Comparison of ENCODE assay signal across 16 mouse cellular contexts in genomic region chr2:121582809-121583376, GRCm38 (mm10).
DNase-seq lines count a peak whose midpoint lies in the region; ATAC-seq and TF ChIP-seq lines count a peak whose summit lies in the region.
"Had no signal": no experiment of that assay in that cellular context is flagged by ENCODE, and none has a peak within 500 bp of the region (broad histone marks: within the 10 kb centered on the region; RNA-seq: fewer than 3 reads in every experiment).

No protein-coding gene starts in this region.

- H3K9me3 ChIP-seq in forebrain, embryonic 16.5 days (ENCODE audit: control insufficient read depth, low read length), result no peaks in the 10 kb centered on the region
- H3K9me3 ChIP-seq in forebrain, embryonic 11.5 days (ENCODE audit: control insufficient read depth, low read length), result no peaks in the 10 kb centered on the region
- no peaks in the 10 kb centered on the region for H3K9me3 ChIP-seq in hindbrain, embryonic 15.5 days
- no peaks in the 10 kb centered on the region for H3K9me3 ChIP-seq in hindbrain, embryonic 11.5 days (ENCODE audit: control insufficient read depth, low read length)
- H3K9me3 ChIP-seq in midbrain, postnatal 0 days (ENCODE audit: low read length), result no peaks in the 10 kb centered on the region
- no peaks in the 10 kb centered on the region for H3K9me3 ChIP-seq in midbrain, embryonic 10.5 days (replicated peaks)
- H3K9me3 ChIP-seq: neural tube, embryonic 15.5 days; stomach, embryonic 15.5 days had no signal

- TF ChIP-seq POLR2A in thymus, adult 2 months (IDR thresholded peaks at IDR 0.05; ENCODE audit: control insufficient read depth, extremely low read depth, insufficient read depth, low read length, poor library complexity), result no peak

- peaks cover 19% of the 10 kb centered on the region for H3K4me1 ChIP-seq in forebrain, embryonic 16.5 days (replicated peaks; ENCODE audit: control insufficient read depth, insufficient read depth, low read length)
- no peaks in the 10 kb centered on the region; the same call in 1 of the 2 replicates for H3K4me1 ChIP-seq in forebrain, embryonic 11.5 days (replicated peaks; ENCODE audit: control insufficient read depth, insufficient read depth, low read length)
- H3K4me1 ChIP-seq in hindbrain, embryonic 15.5 days (replicated peaks), result peaks cover 16% of the 10 kb centered on the region
- H3K4me1 ChIP-seq in hindbrain, embryonic 11.5 days (replicated peaks; ENCODE audit: control insufficient read depth, insufficient read depth, low read length), result no peaks in the 10 kb centered on the region
- peaks cover 2% of the 10 kb centered on the region; the same call in 1 of the 2 replicates for H3K4me1 ChIP-seq in midbrain, postnatal 0 days (ENCODE audit: insufficient read depth, low read length)
- peaks cover 11% of the 10 kb centered on the region for H3K4me1 ChIP-seq in midbrain, embryonic 10.5 days
- H3K4me1 ChIP-seq in thymus, adult 2 months (replicated peaks; ENCODE audit: control insufficient read depth, insufficient read depth, low read length), result no peaks in the 10 kb centered on the region

- no peak for TF ChIP-seq CTCF in midbrain, postnatal 0 days (IDR thresholded peaks at IDR 0.05)
- no peak for TF ChIP-seq CTCF in thymus, adult 2 months (IDR thresholded peaks at IDR 0.05; ENCODE audit: borderline replicate concordance, control insufficient read depth, extremely low read depth, insufficient read depth, low read length, poor library complexity)

- H3K27ac ChIP-seq in forebrain, embryonic 16.5 days (ENCODE audit: low read length), result no peak overlapping the region; the same call in 1 of the 2 replicates
- H3K27ac ChIP-seq in forebrain, embryonic 11.5 days (ENCODE audit: low read depth, low read length), result no peak overlapping the region
- H3K27ac ChIP-seq in hindbrain, embryonic 15.5 days (replicated peaks), result peak overlapping the region; percentile 23
- H3K27ac ChIP-seq in hindbrain, embryonic 11.5 days (ENCODE audit: low read depth, low read length), result no peak overlapping the region
- no peak overlapping the region for H3K27ac ChIP-seq in midbrain, postnatal 0 days (ENCODE audit: low read depth, low read length)
- H3K27ac ChIP-seq in midbrain, embryonic 10.5 days (replicated peaks), result no peak overlapping the region
- no peak overlapping the region for H3K27ac ChIP-seq in thymus, adult 2 months (ENCODE audit: control insufficient read depth, insufficient read depth, low read length)
- H3K27ac ChIP-seq: kidney, postnatal 0 days; neural tube, embryonic 15.5 days; stomach, embryonic 15.5 days had no signal

- 0 out of 2 replicates have a peak, but pooled peaks have one; percentile 38 for ATAC-seq in forebrain, embryonic 16.5 days
- ATAC-seq in forebrain, embryonic 11.5 days (replicated peaks; ENCODE audit: low FRiP score), result no peak
- no peak for ATAC-seq in hindbrain, embryonic 15.5 days (ENCODE audit: low FRiP score, low read depth)
- ATAC-seq in hindbrain, embryonic 11.5 days (ENCODE audit: low FRiP score), result no peak
- ATAC-seq in midbrain, postnatal 0 days (ENCODE audit: low FRiP score), result no peak
- ATAC-seq: intestine, postnatal 0 days had no signal

- no peaks in the 10 kb centered on the region for H3K36me3 ChIP-seq in forebrain, embryonic 16.5 days (ENCODE audit: control insufficient read depth, insufficient read depth)
- H3K36me3 ChIP-seq in forebrain, embryonic 11.5 days (ENCODE audit: control insufficient read depth, insufficient read depth, low read length), result no peaks in the 10 kb centered on the region
- no peaks in the 10 kb centered on the region for H3K36me3 ChIP-seq in hindbrain, embryonic 15.5 days
- H3K36me3 ChIP-seq in hindbrain, embryonic 11.5 days (ENCODE audit: control insufficient read depth, insufficient read depth, low read length), result no peaks in the 10 kb centered on the region
- H3K36me3 ChIP-seq in midbrain, postnatal 0 days (ENCODE audit: insufficient read depth, low read length), result no peaks in the 10 kb centered on the region
- no peaks in the 10 kb centered on the region for H3K36me3 ChIP-seq in midbrain, embryonic 10.5 days
- H3K36me3 ChIP-seq in thymus, adult 2 months (ENCODE audit: control insufficient read depth, insufficient read depth, low read length), result no peaks in the 10 kb centered on the region
- H3K36me3 ChIP-seq: neural tube, embryonic 15.5 days; stomach, embryonic 15.5 days had no signal

- 62% methylated on average over 13 of the region's 13 CpGs for WGBS in forebrain, embryonic 16.5 days
- WGBS in forebrain, embryonic 11.5 days, result 86% methylated on average over 13 of the region's 13 CpGs
- WGBS in hindbrain, embryonic 15.5 days, result 54% methylated on average over 13 of the region's 13 CpGs
- 89% methylated on average over 13 of the region's 13 CpGs for WGBS in hindbrain, embryonic 11.5 days
- WGBS in midbrain, postnatal 0 days, result 74% methylated on average over 13 of the region's 13 CpGs
- WGBS in midbrain, embryonic 10.5 days, result 90% methylated on average over 13 of the region's 13 CpGs
- WGBS in thymus, adult 2 months, result 91% methylated on average over 13 of the region's 13 CpGs

- H3K4me3 ChIP-seq in forebrain, embryonic 16.5 days (replicated peaks; ENCODE audit: low read length), result no peak overlapping the region
- H3K4me3 ChIP-seq in forebrain, embryonic 11.5 days (ENCODE audit: low read depth, low read length), result no peak overlapping the region
- no peak overlapping the region for H3K4me3 ChIP-seq in hindbrain, embryonic 15.5 days
- no peak overlapping the region for H3K4me3 ChIP-seq in hindbrain, embryonic 11.5 days (ENCODE audit: low read depth, low read length)
- H3K4me3 ChIP-seq in midbrain, postnatal 0 days (ENCODE audit: low read depth, low read length), result no peak overlapping the region
- no peak overlapping the region for H3K4me3 ChIP-seq in midbrain, embryonic 10.5 days
- H3K4me3 ChIP-seq in thymus, adult 2 months (ENCODE audit: control insufficient read depth, insufficient read depth, low read length), result no peak overlapping the region
- H3K4me3 ChIP-seq: neural tube, embryonic 15.5 days; stomach, embryonic 15.5 days had no signal

- no peaks in the 10 kb centered on the region for H3K27me3 ChIP-seq in forebrain, embryonic 16.5 days (replicated peaks; ENCODE audit: control insufficient read depth, insufficient read depth, low read length)
- H3K27me3 ChIP-seq in forebrain, embryonic 11.5 days (ENCODE audit: control insufficient read depth, insufficient read depth, low read length), result no peaks in the 10 kb centered on the region
- no peaks in the 10 kb centered on the region for H3K27me3 ChIP-seq in hindbrain, embryonic 15.5 days
- H3K27me3 ChIP-seq in hindbrain, embryonic 11.5 days (ENCODE audit: control insufficient read depth, insufficient read depth, low read length), result no peaks in the 10 kb centered on the region
- no peaks in the 10 kb centered on the region for H3K27me3 ChIP-seq in midbrain, postnatal 0 days (ENCODE audit: insufficient read depth, low read length)
- peaks cover 25% of the 10 kb centered on the region for H3K27me3 ChIP-seq in midbrain, embryonic 10.5 days (ENCODE audit: low read depth, poor library complexity, severe bottlenecking)
- no peaks in the 10 kb centered on the region for H3K27me3 ChIP-seq in thymus, adult 2 months (ENCODE audit: control insufficient read depth, insufficient read depth, low read length)
- H3K27me3 ChIP-seq: neural tube, embryonic 15.5 days; stomach, embryonic 15.5 days had no signal

- no peak overlapping the region for H3K4me2 ChIP-seq in forebrain, embryonic 16.5 days (ENCODE audit: low read length)
- H3K4me2 ChIP-seq in forebrain, embryonic 11.5 days (ENCODE audit: low read depth, low read length, severe bottlenecking), result no peak overlapping the region
- no peak overlapping the region for H3K4me2 ChIP-seq in hindbrain, embryonic 15.5 days
- H3K4me2 ChIP-seq in hindbrain, embryonic 11.5 days (replicated peaks; ENCODE audit: low read depth, low read length), result no peak overlapping the region
- H3K4me2 ChIP-seq in midbrain, postnatal 0 days (ENCODE audit: low read depth, low read length, poor library complexity, severe bottlenecking), result no peak overlapping the region
- H3K4me2 ChIP-seq: neural tube, embryonic 15.5 days; stomach, embryonic 15.5 days had no signal

- H3K9ac ChIP-seq in forebrain, embryonic 16.5 days (replicated peaks; ENCODE audit: low read depth, low read length), result no peak overlapping the region
- no peak overlapping the region for H3K9ac ChIP-seq in forebrain, embryonic 11.5 days (ENCODE audit: low read length)
- no peak overlapping the region for H3K9ac ChIP-seq in hindbrain, embryonic 15.5 days
- H3K9ac ChIP-seq in hindbrain, embryonic 11.5 days (ENCODE audit: low read depth, low read length), result no peak overlapping the region
- H3K9ac ChIP-seq in midbrain, postnatal 0 days (replicated peaks; ENCODE audit: low read length, poor library complexity, severe bottlenecking), result no peak overlapping the region
- H3K9ac ChIP-seq: liver, postnatal 0 days; neural tube, embryonic 15.5 days; stomach, embryonic 15.5 days had no signal

- no peak for DNase-seq in forebrain, embryonic 11.5 days (ENCODE audit: low spot score)
- no peak for DNase-seq in hindbrain, embryonic 11.5 days (ENCODE audit: low spot score)
- peak; percentile 56 for DNase-seq in midbrain, postnatal 0 days (ENCODE audit: low spot score)
- DNase-seq in midbrain, embryonic 10.5 days (ENCODE audit: low spot score), result no peak
- peak; percentile 32 to 50 for DNase-seq in cerebellum, postnatal 14 days
- no peak for DNase-seq in thymus, adult 2 months
- DNase-seq: embryo, embryonic 11 days; gastrocnemius, postnatal 36 days; liver, postnatal 0 days; thymus, postnatal 25 days had no signal

Comparison
In these comparisons a context has a peak if more than half of its experiments do, and no peak if none do; other contexts are left out.
1. DNase-seq: peak in midbrain, postnatal 0 days (single experiment) and cerebellum, postnatal 14 days (2 of 2); none in forebrain, embryonic 11.5 days (single experiment), hindbrain, embryonic 11.5 days (single experiment), midbrain, embryonic 10.5 days (single experiment) and thymus, adult 2 months (single experiment).